Mouse (Mus musculus) neural tube, embryonic 15.5 days (tissue): Measurements from ENCODE around the gene BC052040. TPM values are rescaled to one million over a fixed set of nuclear protein-coding genes. Genes with fewer than 3 reads are reported as not detected.

ENCODE experiments used
- ATAC-seq: fragments of 200-750 bp; cut with Nextera tagmentation; 2 replicates; pipeline ENCODE4 v1.8.0; 2017; ENCODE audit warnings: mild to moderate bottlenecking, moderate TSS enrichment, moderate library complexity; ENCODE audit not compliant: low FRiP score
- H3K27ac ChIP-seq: fragments of 300-500 bp; sonication (generic); replicated peaks from 2 replicates; pipeline ENCODE4 v1.5.1; 2015; ENCODE audit warnings: mild to moderate bottlenecking, inconsistent platforms
- H3K27me3 ChIP-seq: fragments of 300-500 bp; sonication (generic); replicated peaks from 2 replicates; pipeline ENCODE4 v1.6.1; 2015; ENCODE audit warnings: inconsistent platforms
- H3K36me3 ChIP-seq: fragments of 300-500 bp; sonication (generic); 2 replicates; pipeline ENCODE4 v1.6.1; 2015; ENCODE audit warnings: inconsistent platforms
- H3K4me1 ChIP-seq: fragments of 300-500 bp; sonication (generic); 2 replicates; pipeline ENCODE4 v1.6.1; 2015; ENCODE audit warnings: inconsistent platforms
- H3K4me2 ChIP-seq: fragments of 300-500 bp; sonication (generic); 2 replicates; pipeline ENCODE4 v1.6.1; 2015; ENCODE audit warnings: inconsistent platforms, mild to moderate bottlenecking, moderate library complexity
- H3K4me3 ChIP-seq: fragments of 300-500 bp; sonication (generic); replicated peaks from 2 replicates; pipeline ENCODE4 v1.5.1; 2015; ENCODE audit warnings: mild to moderate bottlenecking, inconsistent platforms
- H3K9ac ChIP-seq: fragments of 300-500 bp; sonication (generic); replicated peaks from 2 replicates; pipeline ENCODE4 v1.6.1; 2015; ENCODE audit warnings: mild to moderate bottlenecking, inconsistent platforms
- H3K9me3 ChIP-seq: fragments of 300-500 bp; sonication (generic); replicated peaks from 2 replicates; pipeline ENCODE4 v1.6.1; 2016; ENCODE audit warnings: inconsistent platforms
- WGBS: fragments of 180-500 bp; shearing (Covaris S2); methylation state at CpG from one replicate; pipeline ENCODE4 v1.1.7; 2015; ENCODE audit warnings: mixed read lengths; 5-methylcytosine and 5-hydroxymethylcytosine counted together
- polyA plus RNA-seq: library from polyadenylated mRNA; unstranded; fragments of >200 nt; fragmentation: Nextera tagmentation; extraction: Ambion mirVana; gene quantifications from 2 replicates; pipeline ENCODE4 v1.2.1, GENCODE M21; 2015

BC052040 gene
- polyA plus RNA-seq, 1 experiment from 2014 or later, result 14.5 TPM

DNA sequence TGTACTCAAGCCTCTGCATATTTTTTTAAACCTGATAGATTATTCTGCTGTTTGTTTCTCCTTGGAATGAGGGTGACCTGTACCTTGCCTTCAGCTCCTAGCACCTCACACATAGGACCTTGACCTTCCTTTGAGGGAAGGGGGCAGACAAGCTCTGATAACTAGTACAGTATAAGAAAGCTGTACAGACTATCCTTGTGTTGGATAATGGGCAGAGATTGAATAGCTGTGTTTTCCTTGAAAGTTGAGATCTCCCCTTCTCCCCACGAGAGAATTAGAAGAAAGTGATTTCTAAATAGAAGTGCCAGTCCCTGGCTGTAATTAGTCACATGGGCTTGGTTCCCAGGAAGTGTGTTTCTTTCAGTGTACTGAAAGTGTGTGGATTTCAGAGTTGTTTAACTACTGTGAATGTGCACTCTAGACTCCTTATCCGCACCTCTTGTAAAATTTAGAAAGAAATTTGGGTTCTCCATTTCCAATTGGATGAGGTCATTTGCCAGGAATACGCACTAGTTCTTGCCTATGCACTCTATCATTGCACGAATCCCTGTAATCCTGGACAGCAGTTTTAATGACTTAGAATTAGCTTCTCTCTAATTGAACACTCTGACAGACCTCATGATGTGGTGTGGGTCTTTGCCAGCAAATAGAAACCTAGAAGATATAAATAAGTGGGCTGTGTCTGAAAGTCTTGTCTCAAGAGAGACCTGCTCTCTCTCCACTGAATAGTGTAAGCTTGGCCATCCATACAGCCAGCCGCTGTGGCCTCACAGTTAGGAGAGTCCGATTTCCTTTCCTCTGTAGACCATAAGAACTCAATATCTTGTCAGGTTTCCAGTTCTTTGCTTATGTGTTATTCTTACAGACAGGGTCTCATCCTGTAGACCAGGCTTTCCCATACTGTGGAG, 79.0 kb downstream of the BC052040 start:
- WGBS, result 87% methylated on average over 6 of the region's 6 CpGs
- Histone ChIP-seq H3K27ac (no peak overlapping the region), H3K36me3 (no peaks in the 10 kb centered on the region), H3K4me2 (no peak overlapping the region), H3K9ac (no peak overlapping the region), H3K27me3 (no peaks in the 10 kb centered on the region), H3K4me3 (no peak overlapping the region), H3K4me1 (peaks cover 32% of the 10 kb centered on the region), H3K9me3 (no peaks in the 10 kb centered on the region)
- no peak for ATAC-seq

GRCm38 (mm10) chr2:115667516-115667915, 86.0 kb downstream of the BC052040 start:
- Histone ChIP-seq H3K9me3 (no peaks in the 10 kb centered on the region), H3K9ac (no peak overlapping the region), H3K4me1 (no peaks in the 10 kb centered on the region), H3K27me3 (no peaks in the 10 kb centered on the region), H3K4me3 (no peak overlapping the region), H3K27ac (no peak overlapping the region), H3K36me3 (no peaks in the 10 kb centered on the region), H3K4me2 (no peak overlapping the region)
- 88% methylated on average over 2 of the region's 2 CpGs for WGBS
- no peak for ATAC-seq

- ATAC-seq, result no peak
- Histone ChIP-seq H3K36me3 (no peaks in the 10 kb centered on the region), H3K27me3 (no peaks in the 10 kb centered on the region), H3K4me3 (no peak overlapping the region), H3K9me3 (no peaks in the 10 kb centered on the region), H3K4me2 (no peak overlapping the region), H3K27ac (no peak overlapping the region), H3K9ac (no peak overlapping the region), H3K4me1 (no peaks in the 10 kb centered on the region)
- 93% methylated on average over 7 of the region's 7 CpGs for WGBS
Measured at GRCm38 (mm10) chr2:115673054-115673660, 91.6 kb downstream of the BC052040 start.

DNA sequence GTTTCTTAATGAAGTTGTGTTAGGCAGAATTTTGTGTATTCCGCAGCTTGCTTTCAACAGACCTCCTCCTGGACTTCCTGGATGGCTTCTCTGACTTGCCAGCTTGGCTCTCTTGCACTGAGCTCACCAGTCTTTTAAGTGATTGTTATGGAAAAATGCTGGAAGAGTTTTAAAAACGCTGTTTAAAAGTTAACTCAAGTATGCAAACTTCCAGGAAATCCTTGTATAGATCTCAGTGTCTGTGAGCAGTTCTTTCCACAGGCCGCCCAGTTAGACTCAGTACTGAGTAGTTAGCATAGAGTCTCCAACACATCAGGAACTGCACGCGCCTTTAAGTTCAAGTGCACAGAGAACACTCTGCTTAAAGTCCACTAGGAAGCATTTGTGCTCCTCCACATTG, 97.3 kb downstream of the BC052040 start:
- ATAC-seq, result no peak
- 77% methylated on average over 5 of the region's 5 CpGs for WGBS
- no peaks in the 10 kb centered on the region for H3K27me3 ChIP-seq
- H3K4me3 ChIP-seq, result no peak overlapping the region
- H3K36me3 ChIP-seq, result no peaks in the 10 kb centered on the region
- no peaks in the 10 kb centered on the region for H3K9me3 ChIP-seq
- H3K9ac ChIP-seq, result no peak overlapping the region
- H3K4me1 ChIP-seq, result no peaks in the 10 kb centered on the region
- no peak overlapping the region for H3K4me2 ChIP-seq
- H3K27ac ChIP-seq, result no peak overlapping the region

GRCm38 (mm10) chr2:115685250-115685649, 103.7 kb downstream of the BC052040 start:
- Histone ChIP-seq H3K4me1 (peaks cover 5% of the 10 kb centered on the region), H3K4me2 (no peak overlapping the region), H3K4me3 (no peak overlapping the region), H3K9ac (no peak overlapping the region), H3K9me3 (no peaks in the 10 kb centered on the region), H3K27ac (no peak overlapping the region), H3K27me3 (no peaks in the 10 kb centered on the region), H3K36me3 (no peaks in the 10 kb centered on the region)
- WGBS, result 53% methylated on average over 3 of the region's 3 CpGs
- no peak for ATAC-seq

DNA sequence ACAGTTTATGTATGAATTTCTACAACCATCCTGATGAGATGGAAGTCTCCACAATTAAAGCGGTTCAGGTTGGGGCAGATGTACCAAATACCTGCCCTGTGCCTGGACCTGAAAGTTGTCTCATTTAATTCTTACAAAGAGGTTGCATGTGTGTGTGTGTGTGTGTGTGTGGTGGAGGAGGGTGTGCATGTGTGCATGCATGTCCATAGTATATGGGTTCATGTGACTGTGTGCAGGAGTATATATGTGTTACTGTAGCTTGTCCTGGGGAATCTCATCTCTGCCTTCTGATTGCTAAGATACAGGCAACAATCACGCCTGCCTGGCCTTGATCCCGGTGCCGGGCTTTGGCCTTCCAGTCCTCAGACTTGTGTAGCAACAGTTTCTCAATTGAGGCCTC, 106.1 kb downstream of the BC052040 start:
- 92% methylated on average over 4 of the region's 4 CpGs for WGBS
- Histone ChIP-seq H3K9ac (no peak overlapping the region), H3K27ac (no peak overlapping the region), H3K9me3 (no peaks in the 10 kb centered on the region), H3K4me3 (no peak overlapping the region), H3K4me1 (peaks cover 5% of the 10 kb centered on the region), H3K27me3 (no peaks in the 10 kb centered on the region), H3K4me2 (no peak overlapping the region), H3K36me3 (no peaks in the 10 kb centered on the region)
- ATAC-seq, result peak; percentile 38; the same call in 1 of the 2 replicates

GRCm38 (mm10) chr2:115688282-115688681, 106.8 kb downstream of the BC052040 start:
- ATAC-seq, result peak; percentile 57; the same call in 1 of the 2 replicates
- no peak overlapping the region for H3K27ac ChIP-seq
- 44% methylated on average over 6 of the region's 6 CpGs for WGBS

DNA sequence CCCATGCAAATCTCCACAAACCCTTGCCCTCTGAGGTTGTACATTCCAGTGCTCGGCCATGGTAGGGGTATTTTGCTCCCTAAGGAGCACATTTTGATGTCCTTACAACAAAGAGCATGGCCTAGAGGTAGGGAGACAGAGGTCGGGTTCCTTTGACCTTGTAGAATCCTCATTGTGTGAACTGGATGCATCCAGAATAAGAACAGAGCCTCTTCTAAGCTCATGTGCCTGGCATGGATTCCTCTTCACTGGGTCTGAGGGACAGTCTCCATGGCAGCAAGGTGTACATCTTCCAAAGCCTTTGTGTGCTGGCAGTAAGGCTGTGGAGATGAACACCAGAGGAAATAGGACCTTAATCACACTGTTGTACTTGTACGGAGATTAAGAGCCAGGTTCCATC, 112.3 kb downstream of the BC052040 start:
- WGBS, result 67% methylated on average over 3 of the region's 3 CpGs
- Histone ChIP-seq H3K27ac (no peak overlapping the region), H3K4me3 (no peak overlapping the region), H3K4me1 (no peaks in the 10 kb centered on the region), H3K9ac (no peak overlapping the region), H3K36me3 (no peaks in the 10 kb centered on the region), H3K27me3 (no peaks in the 10 kb centered on the region), H3K9me3 (no peaks in the 10 kb centered on the region), H3K4me2 (no peak overlapping the region)
- no peak for ATAC-seq

More at GRCm38 (mm10) chr2:115688282-115688681, 106.8 kb downstream of the BC052040 start:
- Histone ChIP-seq H3K9ac (no peak overlapping the region), H3K27me3 (no peaks in the 10 kb centered on the region), H3K9me3 (no peaks in the 10 kb centered on the region), H3K4me2 (no peak overlapping the region), H3K4me3 (no peak overlapping the region), H3K36me3 (no peaks in the 10 kb centered on the region), H3K4me1 (peaks cover 5% of the 10 kb centered on the region)

DNA sequence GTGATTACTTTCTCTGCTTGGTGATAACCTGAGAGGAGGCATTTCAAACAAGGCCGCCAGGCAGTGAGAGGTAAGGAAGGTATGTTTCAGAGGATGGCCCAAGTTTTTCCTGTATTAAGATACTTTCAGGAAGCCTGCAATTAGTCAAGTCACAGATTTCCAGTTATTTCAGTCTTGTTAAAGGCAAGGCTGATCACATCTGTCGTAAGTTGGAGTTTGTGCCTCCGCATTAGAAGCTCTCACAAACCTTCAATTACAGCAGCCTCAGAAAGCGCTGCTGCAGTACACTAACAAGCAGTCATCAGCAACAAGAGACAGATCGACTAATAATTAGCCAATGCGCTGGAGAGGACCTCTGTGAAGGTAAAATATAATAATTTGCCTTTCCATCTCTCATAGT, 112.9 kb downstream of the BC052040 start:
- H3K4me2 ChIP-seq, result no peak overlapping the region
- H3K9ac ChIP-seq, result no peak overlapping the region
- H3K36me3 ChIP-seq, result no peaks in the 10 kb centered on the region
- H3K27ac ChIP-seq, result no peak overlapping the region
- no peak overlapping the region for H3K4me3 ChIP-seq
- ATAC-seq, result no peak
- H3K27me3 ChIP-seq, result no peaks in the 10 kb centered on the region
- WGBS, result 91% methylated on average over 6 of the region's 6 CpGs
- H3K9me3 ChIP-seq, result no peaks in the 10 kb centered on the region
- no peaks in the 10 kb centered on the region for H3K4me1 ChIP-seq

GRCm38 (mm10) chr2:115699032-115699431, 117.5 kb downstream of the BC052040 start:
- Histone ChIP-seq H3K9ac (no peak overlapping the region), H3K9me3 (no peaks in the 10 kb centered on the region), H3K4me1 (no peaks in the 10 kb centered on the region), H3K36me3 (no peaks in the 10 kb centered on the region), H3K4me3 (no peak overlapping the region), H3K27ac (no peak overlapping the region), H3K27me3 (no peaks in the 10 kb centered on the region), H3K4me2 (no peak overlapping the region)
- 86% methylated on average over 5 of the region's 5 CpGs for WGBS
- no peak for ATAC-seq

- 57% methylated on average over 5 of the region's 5 CpGs for WGBS
- ATAC-seq, result no peak
- Histone ChIP-seq H3K36me3 (no peaks in the 10 kb centered on the region), H3K9me3 (no peaks in the 10 kb centered on the region), H3K27ac (no peak overlapping the region), H3K4me3 (no peak overlapping the region), H3K4me2 (no peak overlapping the region), H3K27me3 (no peaks in the 10 kb centered on the region), H3K4me1 (no peaks in the 10 kb centered on the region), H3K9ac (no peak overlapping the region)
Measured at GRCm38 (mm10) chr2:115702610-115703009, 121.1 kb downstream of the BC052040 start.

- WGBS, result 81% methylated on average over 5 of the region's 5 CpGs
- no peaks in the 10 kb centered on the region for H3K9me3 ChIP-seq
- H3K36me3 ChIP-seq, result no peaks in the 10 kb centered on the region
- no peak overlapping the region for H3K27ac ChIP-seq
- no peak overlapping the region for H3K4me2 ChIP-seq
- no peak overlapping the region for H3K4me3 ChIP-seq
- no peak overlapping the region for H3K9ac ChIP-seq
- ATAC-seq, result no peak
- no peaks in the 10 kb centered on the region for H3K27me3 ChIP-seq
- no peaks in the 10 kb centered on the region for H3K4me1 ChIP-seq
Measured at GRCm38 (mm10) chr2:115717535-115717934, 136.0 kb downstream of the BC052040 start.
